Mouse (Mus musculus) heart, adult 2 months (tissue): ENCODE results near the gene Trpv2. TPM values are rescaled to one million over a fixed set of nuclear protein-coding genes. Genes with fewer than 3 reads are reported as not detected.

Experiments used
- DNase-seq, 2 experiments: peaks; one replicate each; pipeline ENCODE4 v3.0.0; 2021
- H3K27ac ChIP-seq: fragments of 200-600 bp; 2 replicates; pipeline ENCODE4 v1.8.1; 2022
- H3K27me3 ChIP-seq: fragments of 200-500 bp; 2 replicates; pipeline ENCODE4 v1.6.1; 2012; ENCODE audit warnings: mild to moderate bottlenecking, low read length, inconsistent platforms, mixed read lengths; ENCODE audit not compliant: control insufficient read depth, insufficient read depth
- H3K36me3 ChIP-seq: fragments of 200-500 bp; 2 replicates; pipeline ENCODE4 v1.6.1; 2012; ENCODE audit warnings: low read length, inconsistent platforms; ENCODE audit not compliant: control insufficient read depth, insufficient read depth
- H3K4me1 ChIP-seq: fragments of 200-500 bp; 2 replicates; pipeline ENCODE4 v1.6.1; 2011; ENCODE audit warnings: low read length; ENCODE audit not compliant: control insufficient read depth, insufficient read depth
- H3K4me3 ChIP-seq: fragments of 200-600 bp; 2 replicates; pipeline ENCODE4 v1.8.1; 2022
- H3K79me2 ChIP-seq: fragments of 200-500 bp; replicated peaks from 2 replicates; pipeline ENCODE4 v1.6.1; 2012; ENCODE audit warnings: mild to moderate bottlenecking, inconsistent platforms, low read length, moderate library complexity, mixed read lengths; ENCODE audit not compliant: control insufficient read depth, insufficient read depth
- H3K9ac ChIP-seq: fragments of 200-500 bp; 2 replicates; pipeline ENCODE4 v1.6.1; 2012; ENCODE audit warnings: low read depth, mild to moderate bottlenecking, control low read depth, inconsistent platforms, low read length, mixed read lengths
- CTCF ChIP-seq: fragments of 200-600 bp; IDR thresholded peaks from 2 replicates; pipeline ENCODE4 v1.8.1; 2022; ENCODE audit warnings: antibody characterized with exemption, mild to moderate bottlenecking, moderate library complexity
- EP300 ChIP-seq: fragments of 200-500 bp; IDR thresholded peaks from 2 replicates; pipeline ENCODE4 v1.6.1; 2011; ENCODE audit warnings: low read depth, low read length, control low read depth; ENCODE audit not compliant: insufficient read depth
- POLR2A ChIP-seq: fragments of 200-500 bp; IDR thresholded peaks from 2 replicates; pipeline ENCODE4 v1.6.1; 2011; ENCODE audit warnings: mild to moderate bottlenecking, low read depth, low read length, control low read depth; ENCODE audit not compliant: insufficient read depth
- WGBS: fragments of 180-500 bp; shearing (Covaris S2); methylation state at CpG from one replicate; pipeline ENCODE4 v1.1.7; 2018; 5-methylcytosine and 5-hydroxymethylcytosine counted together
- intact Hi-C: fragments of 180-260 bp; cut with DNase I; formaldehyde crosslinking; loops from one replicate; pipeline ENCODE4 v1.15.1; 2025
- polyA plus RNA-seq: library from polyadenylated mRNA; depleted of rRNA; stranded (reverse); fragments of >200 nt; gene quantifications from 2 replicates; pipeline ENCODE4 v1.2.3, GENCODE M21; 2012
- total RNA-seq, 2 experiments: library from RNA; stranded (reverse); gene quantifications; 2 replicates each; pipeline ENCODE4 v1.2.3; 2021

Gene Trpv2
- total and polyA plus RNA-seq, 3 experiments = 2.6 to 4.6 (median 3.5) TPM

DNA sequence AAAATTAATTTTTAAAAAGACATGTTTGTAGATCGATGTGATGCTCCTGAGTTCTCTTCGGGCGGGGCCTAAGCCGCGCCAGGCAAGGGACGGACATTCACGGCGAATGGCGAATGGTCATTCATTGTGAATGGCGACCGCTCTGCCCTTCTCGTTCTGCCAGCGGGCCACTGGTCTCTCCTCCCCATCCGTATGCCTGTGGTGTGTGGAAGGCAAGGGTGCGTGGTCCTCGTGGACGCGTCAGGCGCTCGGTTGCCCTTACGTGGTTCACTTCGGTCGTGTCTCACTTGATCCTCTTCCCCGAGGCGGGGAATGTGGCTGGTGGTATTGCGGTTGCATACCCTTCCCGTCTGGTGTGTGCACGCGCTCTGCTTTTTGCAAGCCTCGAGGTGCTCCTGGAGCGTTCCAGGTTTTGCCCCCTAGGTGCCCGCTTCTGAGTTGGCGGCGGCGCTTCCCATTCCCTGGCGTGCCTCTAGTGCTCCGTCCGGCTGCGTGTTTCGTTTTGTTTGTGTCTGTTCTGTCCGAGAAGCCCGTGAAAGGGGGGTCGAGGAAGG lies 13.7 kb upstream of the Trpv2 start:
- no peaks in the 10 kb centered on the region for H3K27me3 ChIP-seq
- WGBS = 39% methylated on average over 43 of the region's 43 CpGs
- H3K9ac ChIP-seq = peak overlapping the region; percentile 36
- TF ChIP-seq EP300 (no peak), CTCF (no peak), POLR2A (no peak)
- H3K4me1 ChIP-seq = peaks cover 2% of the 10 kb centered on the region; the same call in 1 of the 2 replicates
- intact Hi-C loops = no loop called here
- DNase-seq = peak; percentile 20 to 48
- no peak overlapping the region for H3K27ac ChIP-seq
- H3K36me3 ChIP-seq = peaks cover under 1% of the 10 kb centered on the region
- H3K79me2 ChIP-seq = no peaks in the 10 kb centered on the region
- peak overlapping the region; percentile 47 for H3K4me3 ChIP-seq

DNA sequence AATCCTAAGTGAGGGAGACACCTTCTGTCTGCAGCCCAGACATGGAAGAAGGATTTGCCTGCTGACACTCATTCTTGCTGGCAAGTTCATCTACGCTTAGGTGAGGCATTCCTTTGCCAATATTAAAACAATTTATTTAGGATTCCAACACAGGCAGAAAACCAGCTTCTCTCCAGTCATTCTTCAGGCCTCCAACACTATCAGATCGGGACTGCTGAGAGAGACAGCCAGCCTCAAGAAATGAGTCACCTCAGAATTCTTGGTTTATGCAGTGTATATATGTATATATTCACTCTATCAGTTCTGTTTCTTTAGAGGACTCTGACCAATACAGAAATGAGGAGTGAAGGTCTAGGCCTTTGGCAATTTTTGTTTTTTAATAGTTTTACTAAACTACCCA lies 10.7 kb upstream of the Trpv2 start:
- H3K4me3 ChIP-seq = no peak overlapping the region
- no peaks in the 10 kb centered on the region; the same call in none of the 2 replicates for H3K4me1 ChIP-seq
- intact Hi-C loops = no loop called here
- no peak overlapping the region for H3K9ac ChIP-seq
- H3K79me2 ChIP-seq = no peaks in the 10 kb centered on the region
- WGBS = 93% methylated on average over 2 of the region's 2 CpGs
- TF ChIP-seq EP300 (no peak), POLR2A (no peak), CTCF (no peak)
- H3K27me3 ChIP-seq = no peaks in the 10 kb centered on the region
- no peaks in the 10 kb centered on the region for H3K36me3 ChIP-seq
- DNase-seq = no peak
- H3K27ac ChIP-seq = no peak overlapping the region

DNA sequence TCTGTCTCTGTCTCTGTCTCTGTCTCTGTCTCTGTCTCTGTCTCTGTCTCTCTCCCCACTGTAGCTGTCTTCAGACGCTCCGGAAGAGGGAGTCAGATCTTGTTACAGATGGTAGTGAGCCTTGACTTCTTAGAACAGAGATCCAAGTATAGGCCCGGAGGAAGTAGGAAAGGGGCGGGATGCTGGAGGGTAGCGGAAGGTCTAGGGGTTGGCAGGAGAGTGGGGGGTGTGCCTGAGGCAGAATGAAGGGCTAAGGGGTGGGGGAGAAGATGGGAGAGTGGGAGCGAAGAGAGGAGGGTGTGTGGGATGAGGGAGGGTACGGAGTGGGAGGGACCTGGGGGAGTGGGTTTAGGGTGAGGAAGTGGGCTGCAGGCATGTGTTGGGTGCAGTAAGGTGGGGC lies 8.5 kb upstream of the Trpv2 start:
- H3K27ac ChIP-seq = no peak overlapping the region; the same call in 1 of the 2 replicates
- DNase-seq = no peak
- H3K27me3 ChIP-seq = no peaks in the 10 kb centered on the region
- no peak overlapping the region for H3K9ac ChIP-seq
- no peaks in the 10 kb centered on the region for H3K36me3 ChIP-seq
- 40% methylated on average over 7 of the region's 7 CpGs for WGBS
- H3K79me2 ChIP-seq = no peaks in the 10 kb centered on the region
- no peaks in the 10 kb centered on the region; the same call in 1 of the 2 replicates for H3K4me1 ChIP-seq
- H3K4me3 ChIP-seq = no peak overlapping the region
- TF ChIP-seq POLR2A = no peak
- no peak for TF ChIP-seq EP300
- TF ChIP-seq CTCF = no peak
- intact Hi-C loops = no loop called here

DNA sequence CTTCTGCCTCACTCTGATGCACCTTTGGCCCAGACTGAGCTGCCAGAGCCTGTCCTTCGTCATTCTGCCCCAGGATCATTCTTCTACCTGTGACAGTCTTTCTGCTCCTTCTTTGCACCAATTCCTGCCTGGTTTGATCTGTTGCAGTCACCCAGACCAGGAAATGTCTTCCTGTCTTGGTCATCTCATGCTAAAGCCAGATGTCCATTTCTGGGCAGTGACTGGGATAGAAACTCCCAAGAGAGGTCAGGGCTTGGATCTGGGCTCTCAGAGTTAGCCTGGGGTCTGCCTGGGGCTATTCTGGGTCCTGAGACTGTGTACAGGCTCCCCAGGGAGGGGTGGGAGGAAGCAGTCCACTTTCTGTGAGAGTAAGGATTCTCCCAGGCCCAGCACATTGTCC lies 8.1 kb upstream of the Trpv2 start:
- H3K27me3 ChIP-seq = no peaks in the 10 kb centered on the region
- peak in 1 of 2 experiments; percentile 17 for DNase-seq
- intact Hi-C loops = no loop called here
- no peaks in the 10 kb centered on the region for H3K79me2 ChIP-seq
- H3K9ac ChIP-seq = no peak overlapping the region
- no peak overlapping the region for H3K4me3 ChIP-seq
- H3K36me3 ChIP-seq = no peaks in the 10 kb centered on the region
- H3K27ac ChIP-seq = peak overlapping the region; percentile 23; the same call in 1 of the 2 replicates
- H3K4me1 ChIP-seq = no peaks in the 10 kb centered on the region; the same call in 1 of the 2 replicates
- 48% methylated on average over 1 of the region's 1 CpGs for WGBS
- TF ChIP-seq CTCF = no peak
- TF ChIP-seq EP300 = no peak
- TF ChIP-seq POLR2A = no peak

DNA sequence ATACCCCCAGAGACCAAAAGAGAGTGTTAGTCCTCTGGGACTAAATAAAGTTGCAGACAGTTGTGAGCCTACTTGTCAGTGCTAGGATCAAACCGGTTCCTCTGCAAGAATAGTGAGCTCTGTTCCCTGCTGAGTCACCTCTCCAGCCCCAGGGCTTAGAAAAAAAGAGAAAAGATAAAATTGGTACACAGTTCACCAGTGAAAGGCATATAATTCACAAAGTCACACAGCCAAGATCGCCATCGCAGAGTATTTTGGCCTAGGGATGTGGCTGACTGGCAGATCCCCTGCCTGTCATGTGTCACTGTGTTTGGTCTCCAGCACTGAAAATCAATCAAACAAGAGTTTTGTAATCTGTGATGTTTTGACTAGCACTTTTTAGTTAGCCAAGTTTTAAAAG lies 6.0 kb upstream of the Trpv2 start:
- Histone ChIP-seq H3K4me3 (no peak overlapping the region), H3K27ac (no peak overlapping the region), H3K79me2 (no peaks in the 10 kb centered on the region), H3K36me3 (no peaks in the 10 kb centered on the region), H3K9ac (no peak overlapping the region), H3K4me1 (no peaks in the 10 kb centered on the region; the same call in 1 of the 2 replicates), H3K27me3 (no peaks in the 10 kb centered on the region)
- TF ChIP-seq EP300 (no peak), CTCF (no peak), POLR2A (no peak)
- no peak for DNase-seq
- intact Hi-C loops = no loop called here
- WGBS = 79% methylated on average over 3 of the region's 3 CpGs

DNA sequence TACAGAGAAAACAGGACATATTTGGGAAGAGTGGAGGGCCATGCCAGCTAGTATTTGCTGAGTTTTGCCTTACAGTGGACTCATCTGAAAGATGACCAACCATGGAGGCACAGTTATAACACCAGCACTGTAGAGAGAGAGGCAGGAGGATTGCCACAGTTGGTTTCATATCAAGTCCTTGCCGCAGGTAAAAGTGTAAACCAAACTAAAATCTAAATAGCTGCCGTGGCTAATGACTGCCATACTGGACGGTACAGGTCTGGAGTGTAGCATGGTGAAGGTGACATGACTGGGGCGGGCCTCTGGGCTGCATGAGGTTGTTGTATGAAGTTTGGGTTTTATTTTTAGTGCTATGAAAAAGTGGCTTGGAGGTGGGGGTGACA lies 408 bp downstream of the Trpv2 start:
- Histone ChIP-seq H3K27ac (no peak overlapping the region), H3K36me3 (no peaks in the 10 kb centered on the region), H3K27me3 (no peaks in the 10 kb centered on the region), H3K9ac (no peak overlapping the region), H3K4me3 (no peak overlapping the region), H3K4me1 (no peaks in the 10 kb centered on the region), H3K79me2 (no peaks in the 10 kb centered on the region)
- TF ChIP-seq CTCF = no peak
- no peak for TF ChIP-seq POLR2A
- no peak for TF ChIP-seq EP300
- 74% methylated on average over 4 of the region's 4 CpGs for WGBS
- DNase-seq = no peak
- intact Hi-C loops = loop anchor here (1.0 to 5.0 kb wide), 2 partner anchors 37 to 178 kb away; partner anchors contain the start of gene Cenpv
